Mouse (Mus musculus) kidney, embryonic 16.5 days (tissue): ENCODE results near the gene Gm8126. TPM values are rescaled to one million over a fixed set of nuclear protein-coding genes. Genes with fewer than 3 reads are reported as not detected.
"Not testable (repeated sequence)": the region's sequence is repeated elsewhere in the genome, so short reads cannot be mapped to it uniquely, and the experiment has no call there.

Experiments used
- ATAC-seq: fragments of 200-750 bp; cut with Nextera tagmentation; 2 replicates; pipeline ENCODE4 v1.8.0; 2017; ENCODE audit warnings: moderate TSS enrichment; ENCODE audit not compliant: low FRiP score, low TSS enrichment
- H3K27ac ChIP-seq: fragments of 300-500 bp; sonication (generic); 2 replicates; pipeline ENCODE4 v1.5.1; 2014; ENCODE audit warnings: low read length
- H3K27me3 ChIP-seq: fragments of 300-500 bp; sonication (generic); 2 replicates; pipeline ENCODE4 v1.6.1; 2014; ENCODE audit warnings: low read length, control low read depth, mixed read lengths; ENCODE audit not compliant: insufficient read depth
- H3K36me3 ChIP-seq: fragments of 300-500 bp; sonication (generic); 2 replicates; pipeline ENCODE4 v1.6.1; 2014; ENCODE audit warnings: low read length, control low read depth, mixed read lengths; ENCODE audit not compliant: insufficient read depth
- H3K4me1 ChIP-seq: fragments of 300-500 bp; sonication (generic); 2 replicates; pipeline ENCODE4 v1.6.1; 2014; ENCODE audit warnings: low read length, control low read depth, mixed read lengths; ENCODE audit not compliant: insufficient read depth
- H3K4me2 ChIP-seq: fragments of 300-500 bp; sonication (generic); replicated peaks from 2 replicates; pipeline ENCODE4 v1.6.1; 2014; ENCODE audit warnings: low read depth, low read length
- H3K4me3 ChIP-seq: fragments of 300-500 bp; sonication (generic); 2 replicates; pipeline ENCODE4 v1.5.1; 2014; ENCODE audit warnings: mild to moderate bottlenecking, low read length
- H3K9ac ChIP-seq: fragments of 300-500 bp; sonication (generic); replicated peaks from 2 replicates; pipeline ENCODE4 v1.6.1; 2014; ENCODE audit warnings: low read length
- H3K9me3 ChIP-seq: fragments of 300-500 bp; sonication (generic); 2 replicates; pipeline ENCODE4 v1.6.1; 2016; ENCODE audit warnings: low read length, control low read depth
- WGBS: fragments of 180-500 bp; shearing (Covaris S2); extraction: QIAGEN DNeasy Blood & Tissue Kit; methylation state at CpG from one replicate; pipeline ENCODE4 v1.1.7; 2014; 5-methylcytosine and 5-hydroxymethylcytosine counted together
- polyA plus RNA-seq: library from polyadenylated mRNA; unstranded; fragments of >200 nt; fragmentation: Nextera tagmentation; extraction: Ambion mirVana; gene quantifications from 2 replicates; pipeline ENCODE4 v1.2.1, GENCODE M21; 2015

Gene Gm8126
- polyA plus RNA-seq, 1 experiment from 2014 or later: not detected

DNA sequence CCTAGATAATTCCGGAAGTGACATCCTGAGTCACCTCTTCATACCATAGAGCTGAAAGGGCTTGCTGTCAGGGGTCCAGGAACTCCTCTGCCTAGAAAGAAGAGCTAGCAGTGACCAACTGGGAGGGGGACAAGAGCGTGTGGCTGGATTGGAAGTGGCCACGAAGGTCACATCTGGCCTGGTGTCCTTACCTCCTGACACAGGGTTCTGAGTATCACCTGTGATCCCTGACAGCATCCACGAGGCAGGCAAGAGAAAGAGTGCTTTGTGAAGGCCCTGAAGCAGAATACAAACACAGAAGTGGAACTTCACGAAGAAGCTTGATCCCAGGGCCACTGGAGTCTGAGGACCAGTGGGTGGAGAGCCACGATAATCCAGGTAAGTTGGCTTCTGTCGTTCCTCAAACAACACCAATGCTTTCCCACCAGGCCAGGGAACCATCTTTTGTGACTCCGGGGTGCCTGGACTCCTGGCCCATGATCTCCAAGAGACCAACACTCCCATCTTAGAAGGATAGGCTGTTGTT lies 16.6 kb downstream of the Gm8126 start, which contains the start of gene Gm9732:
Gene Gm9732, plus strand, starts transcription at position 51 of the 526 bp plus-strand sequence.
- not testable (repeated sequence) for H3K9ac ChIP-seq, ATAC-seq

DNA sequence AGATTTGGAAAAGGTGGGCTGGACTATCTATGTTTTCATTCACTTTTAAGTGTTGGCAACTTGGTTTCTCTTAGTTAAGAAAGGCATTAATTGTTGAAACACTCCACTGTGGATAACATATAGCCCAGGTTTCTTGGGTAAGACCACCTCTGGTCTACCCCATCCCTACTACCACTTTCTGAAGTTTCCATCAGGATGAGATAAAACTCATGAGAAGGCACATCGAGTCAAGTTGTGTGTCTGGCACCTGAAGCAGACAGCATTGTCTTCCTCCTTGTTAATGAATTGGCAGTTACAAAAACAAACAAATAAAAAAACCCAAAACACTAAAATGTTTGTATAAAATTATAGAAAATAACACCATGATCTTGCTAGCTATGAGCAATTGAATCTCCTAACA lies 17.3 kb downstream of the Gm8126 start:
- ATAC-seq, H3K4me1 ChIP-seq, H3K4me3 ChIP-seq, H3K4me2 ChIP-seq, H3K27me3 ChIP-seq, H3K27ac ChIP-seq, H3K9ac ChIP-seq, H3K36me3 ChIP-seq, H3K9me3 ChIP-seq: not testable (repeated sequence)
- WGBS: 100% methylated on average over 1 of the region's 1 CpGs

More for the DNA sequence above, 16.6 kb downstream of the Gm8126 start, which contains the start of gene Gm9732:
- H3K9me3 ChIP-seq, H3K4me3 ChIP-seq, H3K4me2 ChIP-seq, H3K27ac ChIP-seq, H3K27me3 ChIP-seq, H3K36me3 ChIP-seq, H3K4me1 ChIP-seq: not testable (repeated sequence)
- WGBS: 84% methylated on average over 8 of the region's 8 CpGs

GRCm38 (mm10) chr14:43277468-43277867 lies 19.0 kb downstream of the Gm8126 start:
- not testable (repeated sequence) for H3K4me2 ChIP-seq, H3K27ac ChIP-seq, ATAC-seq, H3K27me3 ChIP-seq, H3K9me3 ChIP-seq, H3K36me3 ChIP-seq, H3K4me3 ChIP-seq, H3K9ac ChIP-seq, H3K4me1 ChIP-seq
- WGBS: 52% methylated on average over 2 of the region's 2 CpGs

- H3K27ac ChIP-seq, H3K9ac ChIP-seq, H3K4me3 ChIP-seq, H3K27me3 ChIP-seq, ATAC-seq, H3K4me1 ChIP-seq, H3K36me3 ChIP-seq, H3K9me3 ChIP-seq, H3K4me2 ChIP-seq: not testable (repeated sequence)
- WGBS: 78% methylated on average over 4 of the region's 4 CpGs
Measured at GRCm38 (mm10) chr14:43278146-43278545, 19.7 kb downstream of the Gm8126 start.

GRCm38 (mm10) chr14:43278681-43279080 lies 20.2 kb downstream of the Gm8126 start:
- not testable (repeated sequence) for H3K9ac ChIP-seq, H3K36me3 ChIP-seq, H3K4me3 ChIP-seq, H3K4me1 ChIP-seq, H3K27ac ChIP-seq, H3K4me2 ChIP-seq, ATAC-seq, H3K27me3 ChIP-seq, H3K9me3 ChIP-seq
- WGBS: 95% methylated on average over 3 of the region's 3 CpGs

- ATAC-seq, H3K36me3 ChIP-seq, H3K4me3 ChIP-seq, H3K9ac ChIP-seq, H3K4me2 ChIP-seq, H3K27ac ChIP-seq, H3K27me3 ChIP-seq, H3K4me1 ChIP-seq, H3K9me3 ChIP-seq: not testable (repeated sequence)
- WGBS: 84% methylated on average over 3 of the region's 3 CpGs
Measured at GRCm38 (mm10) chr14:43293503-43293902, 35.1 kb downstream of the Gm8126 start, which contains the start of gene Gm8127. TSS of gene Gm8127 (minus strand) at chr14:43293832.

Other genes starting within 250 kb of the Gm8126 start
- gene Gm10376, start 243.0 kb upstream of the Gm8126 start, polyA plus RNA-seq: not detected in 2 replicates
- not detected in 2 replicates for gene Gm8094, start 182.0 kb upstream of the Gm8126 start, polyA plus RNA-seq
- gene Gm8104, start 158.0 kb upstream of the Gm8126 start, polyA plus RNA-seq: 0.11 TPM in 1 of 2 replicates, not detected in the other
- gene Gm7233, start 78.8 kb upstream of the Gm8126 start, polyA plus RNA-seq: not detected in 2 replicates
- not detected in 2 replicates for gene Gm8122, start 23.3 kb upstream of the Gm8126 start, polyA plus RNA-seq
- gene Gm9732, start 16.4 kb downstream of the Gm8126 start, polyA plus RNA-seq: not detected in 2 replicates
- gene Gm8127, start 35.2 kb downstream of the Gm8126 start, polyA plus RNA-seq: not detected in 2 replicates
- not detected in 2 replicates for gene 1700001F09Rik, start 89.2 kb downstream of the Gm8126 start, polyA plus RNA-seq
- gene Gm8138, start 157.7 kb downstream of the Gm8126 start, polyA plus RNA-seq: not detected in 2 replicates